Mouse (Mus musculus) retina, postnatal 1 day (tissue): ENCODE results near the gene Jazf1.

ENCODE experiments used
- DNase-seq: peaks from one replicate; pipeline ENCODE4 v3.0.0-alpha.2; 2012

Jazf1 gene

GRCm38 (mm10) chr6:52903226-52903960, 165.0 kb downstream of the Jazf1 start:
- DNase-seq, result no peak

GRCm38 (mm10) chr6:52899574-52900245, 168.7 kb downstream of the Jazf1 start:
- DNase-seq, result no peak

- DNase-seq, result no peak
These were observed 173.4 kb downstream of the Jazf1 start for GRCm38 (mm10) chr6:52895075-52895474.

- DNase-seq, result peak; percentile 91
These were observed 174.0 kb downstream of the Jazf1 start for GRCm38 (mm10) chr6:52894501-52894823.

- no peak for DNase-seq
These were observed 174.5 kb downstream of the Jazf1 start for GRCm38 (mm10) chr6:52893811-52894500.

- DNase-seq, result no peak
These were observed 175.5 kb downstream of the Jazf1 start for GRCm38 (mm10) chr6:52892978-52893377.

GRCm38 (mm10) chr6:52887541-52888203, 180.8 kb downstream of the Jazf1 start:
- no peak for DNase-seq

- DNase-seq, result no peak
These were observed 184.7 kb downstream of the Jazf1 start for GRCm38 (mm10) chr6:52883773-52884172.

- DNase-seq, result no peak
These were observed 191.3 kb downstream of the Jazf1 start for GRCm38 (mm10) chr6:52877176-52877575.

GRCm38 (mm10) chr6:52871306-52871705, 197.1 kb downstream of the Jazf1 start:
- no peak for DNase-seq

GRCm38 (mm10) chr6:52869252-52869651, 199.2 kb downstream of the Jazf1 start:
- DNase-seq, result no peak

- DNase-seq, result no peak
These were observed 200.1 kb downstream of the Jazf1 start for GRCm38 (mm10) chr6:52868352-52868751.

GRCm38 (mm10) chr6:52861928-52862327, 206.5 kb downstream of the Jazf1 start:
- peak; percentile 60 for DNase-seq

GRCm38 (mm10) chr6:52861186-52861820, 207.1 kb downstream of the Jazf1 start:
- peak; percentile 69 for DNase-seq

- no peak for DNase-seq
These were observed 207.7 kb downstream of the Jazf1 start for GRCm38 (mm10) chr6:52860713-52861112.

GRCm38 (mm10) chr6:52858911-52859431, 209.5 kb downstream of the Jazf1 start:
- DNase-seq, result peak; percentile 73

- peak; percentile 60 for DNase-seq
These were observed 215.9 kb downstream of the Jazf1 start for GRCm38 (mm10) chr6:52852404-52853107.

- peak; percentile 65 for DNase-seq
These were observed 216.5 kb downstream of the Jazf1 start for GRCm38 (mm10) chr6:52851975-52852374.

- peak; percentile 75 for DNase-seq
These were observed 217.4 kb downstream of the Jazf1 start for GRCm38 (mm10) chr6:52851019-52851418.

- DNase-seq, result no peak
These were observed 220.2 kb downstream of the Jazf1 start for GRCm38 (mm10) chr6:52848199-52848598.

GRCm38 (mm10) chr6:52846314-52846713, 222.1 kb downstream of the Jazf1 start:
- no peak for DNase-seq

GRCm38 (mm10) chr6:52844741-52845140, 223.7 kb downstream of the Jazf1 start:
- no peak for DNase-seq
